Mouse (Mus musculus) embryonic facial prominence, embryonic 11.5 days (tissue): Measurements from ENCODE around the gene Slc4a8. TPM values are rescaled to one million over a fixed set of nuclear protein-coding genes. Genes with fewer than 3 reads are reported as not detected.

Experiments
- ATAC-seq: fragments of 200-750 bp; cut with Nextera tagmentation; replicated peaks from 2 replicates; pipeline ENCODE4 v1.8.0; 2017; ENCODE audit warnings: low read depth; ENCODE audit not compliant: insufficient number of reproducible peaks, low FRiP score, low TSS enrichment
- DNase-seq: peaks from one replicate; pipeline ENCODE4 v3.0.0-alpha.2; 2015; ENCODE audit warnings: low spot score
- H3K27ac ChIP-seq: fragments of 300-500 bp; sonication (generic); replicated peaks from 2 replicates; pipeline ENCODE4 v1.5.1; 2014; ENCODE audit warnings: mild to moderate bottlenecking, low read depth, low read length, control low read depth
- H3K27me3 ChIP-seq: fragments of 300-500 bp; sonication (generic); 2 replicates; pipeline ENCODE4 v1.6.1; 2014; ENCODE audit warnings: mild to moderate bottlenecking, low read length, moderate library complexity, mixed read lengths; ENCODE audit not compliant: control insufficient read depth, insufficient read depth
- H3K36me3 ChIP-seq: fragments of 300-500 bp; sonication (generic); replicated peaks from 2 replicates; pipeline ENCODE4 v1.6.1; 2014; ENCODE audit warnings: low read depth, mild to moderate bottlenecking, low read length, moderate library complexity, mixed read lengths; ENCODE audit not compliant: control insufficient read depth, insufficient read depth
- H3K4me1 ChIP-seq: fragments of 300-500 bp; sonication (generic); 2 replicates; pipeline ENCODE4 v1.6.1; 2014; ENCODE audit warnings: low read length, mixed read lengths; ENCODE audit not compliant: control insufficient read depth, insufficient read depth
- H3K4me2 ChIP-seq: fragments of 300-500 bp; sonication (generic); 2 replicates; pipeline ENCODE4 v1.6.1; 2014; ENCODE audit warnings: low read depth, mild to moderate bottlenecking, control low read depth, low read length, moderate library complexity
- H3K4me3 ChIP-seq: fragments of 300-500 bp; sonication (generic); 2 replicates; pipeline ENCODE4 v1.5.1; 2014; ENCODE audit warnings: low read depth, low read length, control low read depth
- H3K9ac ChIP-seq: fragments of 300-500 bp; sonication (generic); replicated peaks from 2 replicates; pipeline ENCODE4 v1.6.1; 2014; ENCODE audit warnings: mild to moderate bottlenecking, control low read depth, low read length
- H3K9me3 ChIP-seq: fragments of 300-500 bp; sonication (generic); replicated peaks from 2 replicates; pipeline ENCODE4 v1.6.1; 2016; ENCODE audit warnings: mild to moderate bottlenecking, low read length, inconsistent platforms, mixed read lengths; ENCODE audit not compliant: control insufficient read depth
- WGBS: fragments of 180-500 bp; shearing (Covaris S2); extraction: QIAGEN DNeasy Blood & Tissue Kit; methylation state at CpG from one replicate; pipeline ENCODE4 v1.1.7; 2014; 5-methylcytosine and 5-hydroxymethylcytosine counted together
- polyA plus RNA-seq: library from polyadenylated mRNA; unstranded; fragments of >200 nt; fragmentation: Nextera tagmentation; extraction: Ambion mirVana; gene quantifications from 2 replicates; pipeline ENCODE4 v1.2.1, GENCODE M21; 2014

The Slc4a8 gene
- polyA plus RNA-seq, 1 experiment from 2014 or later = 5.7 TPM

GRCm38 (mm10) chr15:100845049-100845879, 83.7 kb downstream of the Slc4a8 start:
- ATAC-seq (no peak; the same call in 1 of the 2 replicates), DNase-seq (peak; percentile 49)
- Histone ChIP-seq H3K4me1 (peaks cover 2% of the 10 kb centered on the region; the same call in 1 of the 2 replicates), H3K9me3 (no peaks in the 10 kb centered on the region), H3K27ac (peak overlapping the region; percentile 28; the same call in 1 of the 2 replicates), H3K4me3 (no peak overlapping the region), H3K27me3 (no peaks in the 10 kb centered on the region), H3K9ac (no peak overlapping the region), H3K36me3 (no peaks in the 10 kb centered on the region), H3K4me2 (no peak overlapping the region)
- 27% methylated on average over 26 of the region's 26 CpGs for WGBS

DNA sequence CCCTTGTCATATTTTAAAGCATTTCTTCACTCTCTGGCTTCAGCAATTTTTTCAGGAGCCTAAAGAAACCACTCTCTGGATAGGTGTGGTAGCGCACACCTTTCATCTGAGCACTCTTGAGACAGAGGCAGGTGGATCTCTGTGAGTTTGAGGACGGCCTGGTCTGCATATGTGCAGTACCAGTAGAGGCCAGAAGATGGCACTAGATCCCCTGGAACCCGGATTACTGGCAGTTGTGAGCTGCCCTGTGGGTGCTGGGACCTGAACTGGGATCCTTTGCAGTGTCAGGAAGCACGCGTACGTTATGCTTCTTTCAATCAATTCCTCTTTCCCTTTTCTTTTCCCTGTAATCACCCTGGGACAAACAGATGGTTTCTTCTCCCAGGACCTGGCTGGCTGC, 85.6 kb downstream of the Slc4a8 start:
- Histone ChIP-seq H3K27ac (no peak overlapping the region), H3K27me3 (no peaks in the 10 kb centered on the region), H3K4me1 (peaks cover 2% of the 10 kb centered on the region; the same call in 1 of the 2 replicates), H3K36me3 (no peaks in the 10 kb centered on the region), H3K4me2 (no peak overlapping the region), H3K9me3 (no peaks in the 10 kb centered on the region), H3K4me3 (no peak overlapping the region), H3K9ac (no peak overlapping the region)
- DNase-seq (no peak), ATAC-seq (no peak)
- WGBS = 84% methylated on average over 6 of the region's 6 CpGs

- no peak overlapping the region for H3K9ac ChIP-seq
- no peak for DNase-seq
- no peaks in the 10 kb centered on the region for H3K36me3 ChIP-seq
- 84% methylated on average over 3 of the region's 3 CpGs for WGBS
- no peak for ATAC-seq
- H3K27ac ChIP-seq = no peak overlapping the region
- H3K4me1 ChIP-seq = no peaks in the 10 kb centered on the region
- H3K4me2 ChIP-seq = no peak overlapping the region
- H3K27me3 ChIP-seq = no peaks in the 10 kb centered on the region
- no peaks in the 10 kb centered on the region for H3K9me3 ChIP-seq
- no peak overlapping the region for H3K4me3 ChIP-seq
These were observed 96.0 kb downstream of the Slc4a8 start for GRCm38 (mm10) chr15:100857586-100857985.

DNA sequence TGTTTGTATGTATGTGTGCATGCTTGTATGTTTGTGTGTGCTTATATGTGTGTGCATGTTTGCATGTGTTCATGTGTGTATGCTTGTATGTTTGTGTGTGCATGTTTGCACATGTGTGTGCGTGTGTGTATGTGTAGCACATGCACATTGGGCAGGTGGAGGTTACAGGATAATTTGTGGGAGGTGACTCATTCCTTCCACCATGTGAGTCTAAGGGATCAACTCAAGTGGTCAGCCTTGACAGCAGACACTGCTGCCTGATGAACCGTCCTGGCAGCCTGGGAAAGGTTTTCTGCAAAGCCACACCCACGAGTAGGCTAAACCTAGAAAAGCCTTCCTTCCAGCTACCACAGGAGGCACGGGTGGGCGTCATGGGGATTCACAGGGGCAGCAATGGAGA, 99.3 kb downstream of the Slc4a8 start:
- H3K4me2 ChIP-seq = no peak overlapping the region
- ATAC-seq (no peak), DNase-seq (no peak)
- no peak overlapping the region for H3K9ac ChIP-seq
- H3K4me3 ChIP-seq = no peak overlapping the region
- H3K27me3 ChIP-seq = no peaks in the 10 kb centered on the region
- no peak overlapping the region for H3K27ac ChIP-seq
- H3K4me1 ChIP-seq = no peaks in the 10 kb centered on the region
- H3K36me3 ChIP-seq = no peaks in the 10 kb centered on the region
- no peaks in the 10 kb centered on the region for H3K9me3 ChIP-seq
- 39% methylated on average over 5 of the region's 5 CpGs for WGBS

DNA sequence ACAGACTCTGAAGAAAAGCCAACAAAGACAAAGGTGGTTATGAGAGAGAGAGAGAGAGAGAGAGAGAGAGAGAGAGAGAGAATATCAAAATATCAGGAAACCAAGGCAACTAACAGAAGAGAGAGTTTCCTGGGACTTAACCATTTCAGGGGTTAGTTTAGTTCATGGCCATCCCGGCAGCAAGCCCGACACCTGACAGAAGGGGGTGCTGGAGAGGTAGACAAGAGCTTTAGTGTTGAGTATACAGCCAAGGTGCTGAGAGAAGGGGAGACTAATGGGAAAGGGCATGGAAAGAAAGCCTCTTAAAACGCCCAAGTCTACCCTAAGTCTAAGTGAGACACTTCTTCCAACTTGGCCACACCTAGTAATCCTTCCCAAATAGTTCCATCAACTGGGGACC, 104.0 kb downstream of the Slc4a8 start:
- DNase-seq (no peak), ATAC-seq (no peak)
- Histone ChIP-seq H3K9me3 (no peaks in the 10 kb centered on the region), H3K4me1 (no peaks in the 10 kb centered on the region), H3K27ac (no peak overlapping the region), H3K4me3 (no peak overlapping the region), H3K9ac (no peak overlapping the region), H3K4me2 (no peak overlapping the region), H3K27me3 (0 out of 2 replicates have a peak, but pooled peaks cover 2% of the 10 kb centered on the region), H3K36me3 (no peaks in the 10 kb centered on the region)
- 38% methylated on average over 3 of the region's 3 CpGs for WGBS

DNA sequence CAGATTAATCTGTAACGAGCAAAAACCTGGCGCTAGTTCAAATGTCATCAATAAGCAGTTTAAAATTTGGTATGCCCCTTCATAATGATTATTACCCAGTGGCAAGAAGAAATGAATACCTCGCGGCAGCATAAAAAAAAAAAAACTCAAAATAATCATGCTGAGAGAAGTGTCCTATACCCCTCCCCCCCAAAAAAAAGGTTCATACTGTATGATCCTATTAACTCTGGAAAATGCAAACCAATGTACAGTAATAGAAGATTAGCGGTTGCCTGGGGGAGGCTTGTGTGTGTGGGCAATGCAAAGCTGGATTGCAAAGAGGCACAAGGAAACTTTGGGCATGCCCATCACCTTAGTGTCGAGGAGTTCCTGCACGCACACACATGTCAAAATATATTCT, 108.0 kb downstream of the Slc4a8 start, which contains the start of gene Scn8a:
Scn8a (plus strand) TSS at position 301 of the 400 bp plus-strand sequence.
- DNase-seq = no peak
- 73% methylated on average over 7 of the region's 7 CpGs for WGBS
- no peaks in the 10 kb centered on the region for H3K36me3 ChIP-seq
- no peaks in the 10 kb centered on the region for H3K9me3 ChIP-seq
- H3K27ac ChIP-seq = no peak within 1 kb of the TSS
- peaks cover 3% of the 10 kb centered on the region; the same call in 1 of the 2 replicates for H3K4me1 ChIP-seq
- peak within 1 kb of the TSS; percentile 60 for H3K9ac ChIP-seq
- ATAC-seq = no peak
- peak within 1 kb of the TSS; percentile 73 for H3K4me2 ChIP-seq
- peaks cover 10% of the 10 kb centered on the region for H3K27me3 ChIP-seq
- peak within 1 kb of the TSS; percentile 88 for H3K4me3 ChIP-seq

DNA sequence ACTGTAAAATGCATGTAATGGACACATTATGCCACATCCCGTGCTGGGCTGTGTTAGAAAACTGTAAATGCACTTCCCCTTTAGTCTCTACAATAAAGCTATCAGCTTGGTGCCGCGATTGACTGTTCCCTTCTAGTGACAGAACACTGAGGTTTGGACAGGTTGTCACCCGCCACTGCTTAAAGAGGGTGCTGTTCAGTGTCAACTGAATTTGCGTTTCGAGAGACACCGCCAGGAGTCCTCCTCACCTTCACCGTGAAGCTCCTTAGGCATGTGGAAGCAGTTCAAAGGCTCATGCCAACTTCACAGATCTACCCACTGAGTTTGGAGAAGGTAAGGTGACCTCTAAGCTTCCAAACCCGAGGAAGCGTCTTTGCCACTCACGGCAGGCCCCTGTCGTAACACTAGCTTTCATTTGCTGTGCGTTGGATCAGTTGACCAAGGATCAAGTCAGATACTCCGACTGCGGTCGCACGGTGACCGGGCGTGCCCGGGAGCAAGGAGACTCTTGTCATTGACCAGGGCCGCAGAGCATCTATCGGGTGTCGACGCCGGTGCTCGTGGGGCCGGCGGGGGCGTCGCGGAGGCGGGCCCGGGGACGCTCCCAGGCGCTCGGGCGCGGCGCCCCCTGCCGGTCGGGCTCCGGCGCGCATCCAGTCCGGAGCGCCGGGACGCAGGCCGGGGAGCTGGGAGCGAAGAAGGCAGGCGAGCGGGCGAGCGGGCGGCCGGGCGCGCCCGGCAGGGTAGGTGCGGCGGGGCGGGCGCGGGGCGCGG, 108.6 kb downstream of the Slc4a8 start:
- H3K4me3 ChIP-seq = peak overlapping the region; percentile 88
- peak overlapping the region; percentile 60 for H3K9ac ChIP-seq
- WGBS = 2% methylated on average over 53 of the region's 66 CpGs
- peaks cover 10% of the 10 kb centered on the region for H3K27me3 ChIP-seq
- H3K4me1 ChIP-seq = peaks cover 3% of the 10 kb centered on the region; the same call in 1 of the 2 replicates
- H3K9me3 ChIP-seq = no peaks in the 10 kb centered on the region
- peak; percentile 50 for ATAC-seq
- peak; percentile 86 for DNase-seq
- no peaks in the 10 kb centered on the region for H3K36me3 ChIP-seq
- peak overlapping the region; percentile 73 for H3K4me2 ChIP-seq
- no peak overlapping the region for H3K27ac ChIP-seq

DNA sequence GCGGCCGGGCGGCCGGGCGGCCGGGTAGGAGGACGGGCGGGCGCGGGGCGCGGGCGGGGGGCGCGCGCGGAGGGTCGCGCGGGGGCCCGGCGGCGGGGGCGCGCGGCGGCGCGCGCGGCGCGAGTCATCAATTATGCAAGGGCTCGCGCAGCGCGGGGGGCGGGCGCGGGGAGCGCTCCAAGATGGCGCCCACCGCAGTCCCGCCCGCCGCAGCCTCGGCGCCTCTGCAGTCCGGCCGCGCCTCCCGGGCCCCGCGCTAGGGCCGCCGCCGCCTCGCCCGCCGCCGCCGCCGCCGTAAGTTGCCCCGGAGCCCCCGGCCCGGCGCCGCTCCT, 109.2 kb downstream of the Slc4a8 start:
- no peaks in the 10 kb centered on the region for H3K36me3 ChIP-seq
- ATAC-seq = no peak
- H3K4me2 ChIP-seq = peak overlapping the region; percentile 84
- H3K27me3 ChIP-seq = peaks cover 10% of the 10 kb centered on the region
- no peak overlapping the region for H3K27ac ChIP-seq
- peaks cover 3% of the 10 kb centered on the region; the same call in 1 of the 2 replicates for H3K4me1 ChIP-seq
- peak overlapping the region; percentile 84 for H3K9ac ChIP-seq
- peak overlapping the region; percentile 88 for H3K4me3 ChIP-seq
- no CpG with 5 or more reads among the region's 69 CpGs for WGBS
- peak; percentile 80 for DNase-seq
- no peaks in the 10 kb centered on the region for H3K9me3 ChIP-seq
